Mouse (Mus musculus) stomach, embryonic 16.5 days (tissue): ENCODE data around the gene Crmp1. TPM values are rescaled to one million over a fixed set of nuclear protein-coding genes. Genes with fewer than 3 reads are reported as not detected.

Experiments
- ATAC-seq: fragments of 200-750 bp; cut with Nextera tagmentation; 2 replicates; pipeline ENCODE4 v1.8.0; 2017; ENCODE audit warnings: moderate number of reproducible peaks, moderate TSS enrichment; ENCODE audit not compliant: insufficient read depth, low FRiP score
- H3K27ac ChIP-seq: fragments of 300-500 bp; sonication (generic); 2 replicates; pipeline ENCODE4 v1.5.1; 2014; ENCODE audit warnings: low read length
- H3K27me3 ChIP-seq: fragments of 300-500 bp; sonication (generic); 2 replicates; pipeline ENCODE4 v1.6.1; 2014; ENCODE audit warnings: low read length, control low read depth, mixed read lengths; ENCODE audit not compliant: control insufficient read depth, insufficient read depth
- H3K36me3 ChIP-seq: fragments of 300-500 bp; sonication (generic); 2 replicates; pipeline ENCODE4 v1.6.1; 2014; ENCODE audit warnings: low read length; ENCODE audit not compliant: control insufficient read depth, insufficient read depth
- H3K4me1 ChIP-seq: fragments of 300-500 bp; sonication (generic); 2 replicates; pipeline ENCODE4 v1.6.1; 2014; ENCODE audit warnings: low read length, control low read depth, mixed read lengths; ENCODE audit not compliant: control insufficient read depth, insufficient read depth
- H3K4me2 ChIP-seq: fragments of 300-500 bp; sonication (generic); 2 replicates; pipeline ENCODE4 v1.6.1; 2014; ENCODE audit warnings: low read depth, low read length, mixed read lengths
- H3K4me3 ChIP-seq: fragments of 300-500 bp; sonication (generic); replicated peaks from 2 replicates; pipeline ENCODE4 v1.5.1; 2014; ENCODE audit warnings: mild to moderate bottlenecking, low read length
- H3K9ac ChIP-seq: fragments of 300-500 bp; sonication (generic); 2 replicates; pipeline ENCODE4 v1.6.1; 2014; ENCODE audit warnings: low read length
- H3K9me3 ChIP-seq: fragments of 300-500 bp; sonication (generic); replicated peaks from 2 replicates; pipeline ENCODE4 v1.6.1; 2016; ENCODE audit warnings: low read length, control low read depth; ENCODE audit not compliant: control insufficient read depth
- WGBS: fragments of 180-500 bp; shearing (Covaris S2); extraction: QIAGEN DNeasy Blood & Tissue Kit; methylation state at CpG from one replicate; pipeline ENCODE4 v1.1.7; 2014; 5-methylcytosine and 5-hydroxymethylcytosine counted together
- polyA plus RNA-seq: library from polyadenylated mRNA; unstranded; fragments of >200 nt; fragmentation: Nextera tagmentation; extraction: Ambion mirVana; gene quantifications from 2 replicates; pipeline ENCODE4 v1.2.1, GENCODE M21; 2015

Gene Crmp1
- polyA plus RNA-seq, 1 experiment from 2014 or later: 23.8 TPM

- WGBS: 59% methylated on average over 7 of the region's 7 CpGs
- Histone ChIP-seq H3K9ac (no peak overlapping the region), H3K9me3 (no peaks in the 10 kb centered on the region), H3K4me1 (no peaks in the 10 kb centered on the region), H3K27me3 (no peaks in the 10 kb centered on the region), H3K4me2 (no peak overlapping the region), H3K27ac (no peak overlapping the region), H3K36me3 (no peaks in the 10 kb centered on the region), H3K4me3 (no peak overlapping the region)
- ATAC-seq: no peak
These were observed 15.1 kb downstream of the Crmp1 start for GRCm38 (mm10) chr5:37256823-37257222.

DNA sequence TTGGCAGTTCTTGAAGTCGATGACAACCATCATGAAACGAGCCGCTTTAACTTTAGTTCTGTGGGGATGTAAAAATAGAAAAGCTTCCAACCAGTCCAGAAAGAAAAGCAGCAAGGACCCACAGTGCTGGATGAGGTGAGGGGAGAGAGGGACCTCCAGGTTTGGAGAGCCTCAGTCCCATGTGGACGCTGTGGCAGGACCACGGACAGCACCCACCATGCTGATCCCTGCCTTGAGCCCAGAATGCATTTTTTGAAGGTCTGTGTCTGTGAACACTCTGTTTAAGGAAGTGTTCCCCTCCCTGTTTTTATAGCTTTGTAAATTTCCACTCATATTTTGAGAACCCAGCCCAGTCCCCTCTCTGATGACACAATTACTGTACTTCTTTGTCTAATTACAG is 15.5 kb downstream of the Crmp1 start:
- H3K36me3 ChIP-seq: no peaks in the 10 kb centered on the region
- H3K9ac ChIP-seq: no peak overlapping the region
- no peak overlapping the region for H3K4me3 ChIP-seq
- no peak overlapping the region for H3K4me2 ChIP-seq
- H3K27me3 ChIP-seq: no peaks in the 10 kb centered on the region
- no peaks in the 10 kb centered on the region for H3K9me3 ChIP-seq
- WGBS: 43% methylated on average over 5 of the region's 5 CpGs
- no peak overlapping the region for H3K27ac ChIP-seq
- ATAC-seq: no peak
- no peaks in the 10 kb centered on the region for H3K4me1 ChIP-seq

DNA sequence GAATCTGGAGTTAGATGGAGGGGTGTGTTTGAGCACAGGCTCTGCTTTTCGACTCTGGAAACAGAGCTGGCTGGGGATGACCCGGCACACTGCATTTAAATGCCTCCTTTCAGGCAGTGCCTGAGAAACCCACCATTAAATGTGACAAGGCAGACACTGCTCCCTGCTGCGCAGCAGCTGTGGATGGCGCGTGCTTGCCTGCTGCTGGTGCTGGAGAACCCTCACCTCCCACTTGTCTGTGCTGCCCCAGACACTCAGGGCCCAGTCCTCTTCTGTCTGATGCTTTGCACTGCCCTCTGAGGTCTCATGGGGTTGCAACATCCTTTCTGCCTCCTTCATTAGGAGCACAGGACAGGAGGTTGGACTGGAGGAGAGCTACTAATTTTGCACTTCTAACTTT is 20.0 kb downstream of the Crmp1 start:
- WGBS: 63% methylated on average over 5 of the region's 5 CpGs

DNA sequence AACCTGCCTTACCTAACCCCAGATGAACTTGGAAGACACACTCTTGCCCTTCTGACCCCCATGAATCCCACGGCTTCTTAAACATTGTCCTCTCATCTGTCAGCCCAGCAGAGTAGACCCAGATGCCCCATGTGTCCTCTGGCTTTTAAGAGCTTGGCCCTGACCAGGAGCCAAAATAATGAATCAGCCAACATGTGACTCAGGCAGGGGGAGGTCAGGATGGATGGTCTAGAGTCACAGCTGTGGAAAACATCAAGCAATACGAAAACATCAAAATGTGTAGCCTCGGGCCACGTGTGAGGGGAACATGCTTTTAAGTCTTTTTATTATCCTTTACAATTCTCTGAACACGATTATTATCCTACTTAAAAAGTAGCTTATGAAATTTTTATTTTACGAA is 22.1 kb downstream of the Crmp1 start:
- Histone ChIP-seq H3K4me2 (no peak overlapping the region), H3K4me1 (no peaks in the 10 kb centered on the region), H3K9me3 (no peaks in the 10 kb centered on the region), H3K27me3 (no peaks in the 10 kb centered on the region), H3K9ac (no peak overlapping the region), H3K27ac (no peak overlapping the region), H3K36me3 (no peaks in the 10 kb centered on the region), H3K4me3 (no peak overlapping the region)
- ATAC-seq: no peak
- 60% methylated on average over 6 of the region's 6 CpGs for WGBS

More for the DNA sequence above, 20.0 kb downstream of the Crmp1 start:
- no peaks in the 10 kb centered on the region for H3K36me3 ChIP-seq
- no peaks in the 10 kb centered on the region for H3K4me1 ChIP-seq
- no peak overlapping the region for H3K4me2 ChIP-seq
- no peaks in the 10 kb centered on the region for H3K27me3 ChIP-seq
- no peak overlapping the region for H3K9ac ChIP-seq
- H3K4me3 ChIP-seq: no peak overlapping the region
- ATAC-seq: no peak
- no peak overlapping the region for H3K27ac ChIP-seq
- no peaks in the 10 kb centered on the region for H3K9me3 ChIP-seq

GRCm38 (mm10) chr5:37281021-37281420 is 39.3 kb downstream of the Crmp1 start:
- WGBS: 86% methylated on average over 11 of the region's 11 CpGs
- no peak for ATAC-seq

DNA sequence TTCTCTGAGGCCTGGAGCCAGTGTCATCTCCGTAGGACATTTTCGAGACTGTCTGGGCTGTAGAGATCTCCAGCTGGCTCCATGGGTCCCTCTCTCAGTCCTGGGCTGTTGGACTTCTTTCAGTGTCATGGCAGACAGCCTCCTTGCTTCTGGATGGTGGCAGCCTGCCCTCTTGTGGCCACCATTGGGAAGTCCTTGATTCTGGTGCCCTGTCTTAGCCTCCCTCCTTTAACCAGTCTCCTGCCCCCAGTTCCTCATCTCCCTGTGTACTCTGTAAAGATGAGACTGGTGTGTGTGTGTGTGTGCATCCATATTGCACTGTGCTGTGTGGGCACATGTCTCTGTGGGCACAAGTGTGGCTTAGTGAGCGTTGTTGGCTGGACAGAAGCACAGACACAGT is 46.6 kb downstream of the Crmp1 start:
- 70% methylated on average over 3 of the region's 3 CpGs for WGBS
- no peak overlapping the region for H3K4me3 ChIP-seq
- no peak overlapping the region for H3K4me2 ChIP-seq
- H3K27me3 ChIP-seq: no peaks in the 10 kb centered on the region
- no peak overlapping the region for H3K9ac ChIP-seq
- H3K4me1 ChIP-seq: no peaks in the 10 kb centered on the region
- no peak overlapping the region for H3K27ac ChIP-seq
- no peaks in the 10 kb centered on the region for H3K9me3 ChIP-seq
- H3K36me3 ChIP-seq: no peaks in the 10 kb centered on the region
- no peak for ATAC-seq

More at GRCm38 (mm10) chr5:37281021-37281420, 39.3 kb downstream of the Crmp1 start:
- Histone ChIP-seq H3K27ac (no peak overlapping the region), H3K4me1 (no peaks in the 10 kb centered on the region), H3K9me3 (no peaks in the 10 kb centered on the region), H3K27me3 (no peaks in the 10 kb centered on the region), H3K4me3 (no peak overlapping the region), H3K9ac (no peak overlapping the region), H3K36me3 (no peaks in the 10 kb centered on the region), H3K4me2 (no peak overlapping the region)

- H3K4me3 ChIP-seq: no peak overlapping the region
- no peak for ATAC-seq
- H3K36me3 ChIP-seq: no peaks in the 10 kb centered on the region
- no peaks in the 10 kb centered on the region for H3K9me3 ChIP-seq
- WGBS: 14% methylated on average over 3 of the region's 3 CpGs
- H3K4me1 ChIP-seq: no peaks in the 10 kb centered on the region
- H3K27me3 ChIP-seq: no peaks in the 10 kb centered on the region
- no peak overlapping the region for H3K4me2 ChIP-seq
- no peak overlapping the region for H3K27ac ChIP-seq
- H3K9ac ChIP-seq: no peak overlapping the region
These were observed 47.5 kb downstream of the Crmp1 start for GRCm38 (mm10) chr5:37289236-37289635.

DNA sequence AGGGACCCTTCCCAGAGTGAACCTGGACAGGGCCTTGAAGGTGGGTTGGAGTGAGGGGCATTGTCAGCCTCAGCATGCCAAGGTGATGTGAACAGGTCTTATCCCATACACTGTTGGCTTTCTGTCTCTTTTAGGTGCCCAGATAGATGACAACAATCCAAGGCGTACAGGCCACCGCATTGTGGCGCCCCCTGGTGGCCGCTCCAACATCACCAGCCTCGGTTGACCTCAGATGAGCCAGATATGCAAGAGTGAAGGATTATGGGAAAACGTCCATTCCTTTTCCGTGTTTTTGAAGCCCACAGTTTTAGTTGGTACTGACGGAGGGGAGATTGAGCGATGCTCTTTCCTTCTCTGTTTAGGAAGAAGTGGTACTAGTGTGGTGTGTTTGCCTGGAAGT is 49.2 kb downstream of the Crmp1 start:
- H3K9me3 ChIP-seq: no peaks in the 10 kb centered on the region
- ATAC-seq: no peak
- H3K27ac ChIP-seq: no peak overlapping the region
- H3K4me3 ChIP-seq: no peak overlapping the region
- H3K27me3 ChIP-seq: no peaks in the 10 kb centered on the region
- no peak overlapping the region for H3K4me2 ChIP-seq
- no peaks in the 10 kb centered on the region for H3K36me3 ChIP-seq
- WGBS: 67% methylated on average over 9 of the region's 9 CpGs
- no peaks in the 10 kb centered on the region for H3K4me1 ChIP-seq
- no peak overlapping the region for H3K9ac ChIP-seq

DNA sequence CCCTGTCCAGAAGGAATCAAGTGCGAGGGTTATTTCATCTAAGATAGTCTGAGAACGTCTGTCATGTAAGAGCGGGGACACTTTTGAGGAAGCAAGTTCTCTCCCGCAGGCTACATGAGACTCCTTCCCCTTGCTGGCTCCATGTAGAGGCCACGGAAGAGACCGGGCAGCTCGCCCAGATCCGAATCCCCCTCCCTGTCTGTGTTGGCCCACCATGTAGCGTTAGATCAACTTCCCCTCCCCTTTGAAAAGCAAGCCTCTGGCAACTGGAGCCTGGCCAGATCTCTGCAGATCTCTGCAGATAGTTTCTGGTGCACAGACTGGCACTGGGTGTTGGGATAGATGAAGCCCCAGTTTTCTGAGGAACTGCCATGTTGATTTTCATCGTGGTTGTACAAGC is 55.0 kb downstream of the Crmp1 start:
- WGBS: 60% methylated on average over 10 of the region's 10 CpGs

DNA sequence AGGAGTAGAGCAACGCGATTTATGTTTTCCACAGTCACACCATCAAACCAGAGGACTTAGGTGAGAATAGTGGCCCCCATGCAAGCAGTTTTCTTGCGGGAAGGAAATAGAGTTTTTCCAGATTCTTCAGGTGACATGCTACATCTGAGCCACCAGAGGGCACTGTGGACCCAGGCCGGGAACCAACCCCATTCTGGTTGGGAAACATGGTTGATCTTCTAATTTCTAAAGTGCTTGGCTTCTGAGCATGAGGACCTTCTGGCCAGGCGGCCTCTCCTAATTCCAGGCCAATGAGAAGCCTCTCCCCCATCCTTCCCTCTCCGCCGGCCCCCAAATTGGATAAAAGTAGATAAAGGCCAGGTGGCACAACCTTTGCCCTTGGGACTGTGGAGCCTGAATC is 56.6 kb downstream of the Crmp1 start:
- ATAC-seq: no peak
- Histone ChIP-seq H3K4me1 (no peaks in the 10 kb centered on the region), H3K9ac (no peak overlapping the region), H3K4me3 (no peak overlapping the region), H3K36me3 (no peaks in the 10 kb centered on the region), H3K27ac (no peak overlapping the region), H3K4me2 (no peak overlapping the region), H3K9me3 (no peaks in the 10 kb centered on the region), H3K27me3 (no peaks in the 10 kb centered on the region)
- WGBS: 16% methylated on average over 7 of the region's 7 CpGs

More for the DNA sequence above, 55.0 kb downstream of the Crmp1 start:
- Histone ChIP-seq H3K4me2 (no peak overlapping the region), H3K36me3 (no peaks in the 10 kb centered on the region), H3K27ac (no peak overlapping the region), H3K9ac (no peak overlapping the region), H3K9me3 (no peaks in the 10 kb centered on the region), H3K4me3 (no peak overlapping the region), H3K4me1 (no peaks in the 10 kb centered on the region), H3K27me3 (no peaks in the 10 kb centered on the region)
- no peak for ATAC-seq
